ENCODE assay signal across 8 mouse cellular contexts in genomic region chr4:123663688-123663965, GRCm38 (mm10). TPM values are rescaled to one million over a fixed set of nuclear protein-coding genes. Genes with fewer than 3 reads are reported as not detected.
A peak's percentile ranks its signal among the peaks of the same experiment; 100 is the strongest.
DNase-seq lines count a peak whose midpoint lies in the region; ATAC-seq and TF ChIP-seq lines count a peak whose summit lies in the region.

No protein-coding gene starts in this region.

- WGBS in kidney, adult 2 months = 0% methylated on average over 12 of the region's 12 CpGs
- WGBS in liver, embryonic 11.5 days = 0% methylated on average over 12 of the region's 12 CpGs
- WGBS in neural tube, embryonic 14.5 days = 0% methylated on average over 12 of the region's 12 CpGs

- peak overlapping the region; percentile 97 for H3K4me2 ChIP-seq in liver, embryonic 11.5 days
- H3K4me2 ChIP-seq in neural tube, embryonic 14.5 days (ENCODE audit: low read depth, low read length) = peak overlapping the region; percentile 89

- no peak for DNase-seq in kidney, adult 2 months
- no peak for DNase-seq in kidney, adult 11 months
- peak; percentile 63 for DNase-seq in adrenal gland, postnatal 14 days
- peak; percentile 43 for DNase-seq in heart, postnatal 4 days
- no peak for DNase-seq in liver, embryonic 11.5 days (ENCODE audit: low spot score)
- no peak for DNase-seq in cerebellum, adult 9-10 months

- H3K4me1 ChIP-seq in kidney, adult 2 months (ENCODE audit: control insufficient read depth, insufficient read depth, low read length) = peaks cover 15% of the 10 kb centered on the region; the same call in 1 of the 2 replicates
- H3K4me1 ChIP-seq in liver, embryonic 11.5 days (replicated peaks; ENCODE audit: control insufficient read depth, insufficient read depth, low read length) = peaks cover 35% of the 10 kb centered on the region
- H3K4me1 ChIP-seq in neural tube, embryonic 14.5 days (ENCODE audit: control insufficient read depth, insufficient read depth, low read length) = peaks cover 44% of the 10 kb centered on the region

- H3K36me3 ChIP-seq in kidney, adult 2 months (ENCODE audit: control insufficient read depth, insufficient read depth, low read length) = no peaks in the 10 kb centered on the region
- H3K36me3 ChIP-seq in liver, embryonic 11.5 days (ENCODE audit: control insufficient read depth, insufficient read depth, low read length) = no peaks in the 10 kb centered on the region
- H3K36me3 ChIP-seq in neural tube, embryonic 14.5 days (ENCODE audit: control insufficient read depth, insufficient read depth, low read length) = no peaks in the 10 kb centered on the region

- no peaks in the 10 kb centered on the region for H3K9me3 ChIP-seq in liver, embryonic 11.5 days (ENCODE audit: control insufficient read depth, low read length)
- H3K9me3 ChIP-seq in neural tube, embryonic 14.5 days (ENCODE audit: control insufficient read depth, low read length) = no peaks in the 10 kb centered on the region

- no peak for TF ChIP-seq POLR2A in kidney, adult 2 months (IDR thresholded peaks at IDR 0.05; ENCODE audit: low read depth, low read length)

- ATAC-seq in liver, embryonic 11.5 days (replicated peaks; ENCODE audit: low FRiP score) = no peak
- no peak for ATAC-seq in neural tube, embryonic 14.5 days (ENCODE audit: low read depth)
- ATAC-seq in inflammation-experienced regulatory T-cells, adult 6 months = no peak

- peak overlapping the region; percentile 93 for H3K4me3 ChIP-seq in kidney, adult 2 months (ENCODE audit: insufficient read depth, low read depth, low read length)
- H3K4me3 ChIP-seq in liver, embryonic 11.5 days (ENCODE audit: low read depth, low read length) = peak overlapping the region; percentile 92
- peak overlapping the region; percentile 78 for H3K4me3 ChIP-seq in neural tube, embryonic 14.5 days (ENCODE audit: low read depth, low read length)

- H3K27me3 ChIP-seq in kidney, adult 2 months (replicated peaks; ENCODE audit: control insufficient read depth, insufficient read depth, low read length) = no peaks in the 10 kb centered on the region
- H3K27me3 ChIP-seq in liver, embryonic 11.5 days (replicated peaks; ENCODE audit: control insufficient read depth, insufficient read depth, low read length) = peaks cover 4% of the 10 kb centered on the region
- no peaks in the 10 kb centered on the region for H3K27me3 ChIP-seq in neural tube, embryonic 14.5 days (ENCODE audit: control insufficient read depth, insufficient read depth, low read length)

- H3K27ac ChIP-seq in kidney, adult 2 months (ENCODE audit: insufficient read depth, low read depth, low read length) = peak overlapping the region; percentile 85
- H3K27ac ChIP-seq in liver, embryonic 11.5 days (ENCODE audit: low read depth, low read length) = peak overlapping the region; percentile 99
- peak overlapping the region; percentile 99 for H3K27ac ChIP-seq in neural tube, embryonic 14.5 days (ENCODE audit: low read depth, low read length)

- no peak for TF ChIP-seq CTCF in kidney, adult 2 months (conservative IDR thresholded peaks at IDR 0.05; ENCODE audit: insufficient read depth, insufficient read length, low read depth, low read length)

- H3K9ac ChIP-seq in liver, embryonic 11.5 days (ENCODE audit: low read depth, low read length) = peak overlapping the region; percentile 92
- peak overlapping the region; percentile 98 for H3K9ac ChIP-seq in neural tube, embryonic 14.5 days (replicated peaks; ENCODE audit: low read depth, low read length)

RNA-seq across cellular contexts. Expression of gene Macf1, which starts 20.5 kb away (rescaled TPM):
- 58.4 and 62.9 TPM in 2 replicates for polyA plus RNA-seq in kidney, adult 2 months (2012; rRNA removed)
- 193 and 200 TPM in 2 replicates for total RNA-seq in adrenal gland, postnatal 14 days (2021)
- 100 to 1,000 TPM; 431 to 441 TPM for total RNA-seq in heart, postnatal 4 days (2021)
- polyA plus RNA-seq in liver, embryonic 11.5 days (2014; fragmentation: Nextera tagmentation; extraction: Ambion mirVana) = 35.3 and 36.5 TPM in 2 replicates
- polyA plus RNA-seq in neural tube, embryonic 14.5 days (2014; fragmentation: Nextera tagmentation; extraction: Ambion mirVana) = 111 and 144 TPM in 2 replicates
- polyA plus RNA-seq in inflammation-experienced regulatory T-cells, adult 6 months (2017; shearing (Covaris generic)) = 100 to 1,000 TPM in 2 of 3 experiments, 10 to 100 TPM in 1; 87.3 to 165 (median 153) TPM

RNA-seq across cellular contexts. Expression of gene Ndufs5, which starts 54.4 kb away (rescaled TPM):
- 99.5 and 147 TPM in 2 replicates for polyA plus RNA-seq in kidney, adult 2 months (2012; rRNA removed)
- total RNA-seq in adrenal gland, postnatal 14 days (2021) = 317 and 335 TPM in 2 replicates
- total RNA-seq in heart, postnatal 4 days (2021) = 100 to 1,000 TPM; 273 to 301 TPM
- polyA plus RNA-seq in liver, embryonic 11.5 days (2014; fragmentation: Nextera tagmentation; extraction: Ambion mirVana) = 312 and 323 TPM in 2 replicates
- polyA plus RNA-seq in neural tube, embryonic 14.5 days (2014; fragmentation: Nextera tagmentation; extraction: Ambion mirVana) = 485 and 586 TPM in 2 replicates
- 100 to 1,000 TPM; 125 to 184 (median 133) TPM for polyA plus RNA-seq in inflammation-experienced regulatory T-cells, adult 6 months (2017; shearing (Covaris generic))

Comparison
In these comparisons a context has a peak if more than half of its experiments do, and no peak if none do; other contexts are left out.
1. DNase-seq: peak in adrenal gland, postnatal 14 days (single experiment) and heart, postnatal 4 days (single experiment); none in kidney, adult 2 months (single experiment), kidney, adult 11 months (single experiment), liver, embryonic 11.5 days (single experiment) and cerebellum, adult 9-10 months (single experiment).
2. Peak in every context shown above with its lines, with median percentiles within 50 percentile points of each other: H3K27ac ChIP-seq and H3K4me3 ChIP-seq.